8 mouse cellular contexts compared by ENCODE assay signal in the genomic region with DNA sequence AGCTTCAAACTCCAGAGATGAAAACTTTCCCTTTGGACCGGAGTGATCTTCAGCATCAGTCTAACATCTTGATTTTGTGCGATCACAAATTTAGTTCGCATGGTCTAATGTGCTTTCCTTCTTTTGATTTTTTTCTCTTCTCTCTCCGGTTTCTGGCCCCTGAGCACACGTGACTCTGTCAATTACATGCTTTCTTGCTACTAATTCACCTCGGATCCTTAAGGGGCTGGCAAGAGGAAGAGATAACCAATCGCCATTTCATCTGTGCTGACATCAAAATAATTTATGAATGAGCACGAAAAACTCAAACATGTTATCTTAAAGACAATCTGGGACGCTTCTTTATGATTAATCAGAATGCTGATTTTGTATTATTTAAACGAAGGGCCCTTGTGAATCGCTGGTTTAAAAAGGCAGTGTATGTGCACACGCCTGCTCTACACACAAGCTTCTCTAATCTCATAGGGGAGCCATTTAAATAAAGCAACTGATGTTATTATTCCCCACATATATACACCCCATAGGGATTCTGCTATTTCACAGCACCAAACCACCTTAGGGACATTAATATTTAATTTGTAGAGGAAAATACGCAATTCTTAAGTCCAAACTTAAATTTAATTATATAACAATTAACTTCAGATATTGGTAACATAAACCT. TPM values are rescaled to one million over a fixed set of nuclear protein-coding genes. Genes with fewer than 3 reads are reported as not detected.
DNase-seq lines count a peak whose midpoint lies in the region; ATAC-seq and TF ChIP-seq lines count a peak whose summit lies in the region.

No protein-coding gene starts in this region.

- H3K9ac ChIP-seq in lung, embryonic 14.5 days: peak overlapping the region; percentile 53; the same call in 1 of the 2 replicates
- peak overlapping the region; percentile 66 for H3K9ac ChIP-seq in embryonic facial prominence, embryonic 13.5 days
- H3K9ac ChIP-seq in limb, embryonic 11.5 days (ENCODE audit: low read length): peak overlapping the region; percentile 84

- H3K4me3 ChIP-seq in lung, embryonic 14.5 days (ENCODE audit: low read depth, low read length): peak overlapping the region; percentile 46
- no peak overlapping the region for H3K4me3 ChIP-seq in lung, adult 2 months (replicated peaks; ENCODE audit: extremely low read depth, low read depth, low read length)
- peak overlapping the region; percentile 50 for H3K4me3 ChIP-seq in embryonic facial prominence, embryonic 13.5 days
- peak overlapping the region; percentile 56 for H3K4me3 ChIP-seq in limb, embryonic 11.5 days (ENCODE audit: low read depth, low read length)

- H3K27ac ChIP-seq in lung, embryonic 14.5 days (ENCODE audit: low read depth): no peak overlapping the region
- no peak overlapping the region for H3K27ac ChIP-seq in embryonic facial prominence, embryonic 13.5 days
- H3K27ac ChIP-seq in limb, embryonic 11.5 days (replicated peaks; ENCODE audit: low read depth, low read length): peak overlapping the region; percentile 90

- WGBS in lung, embryonic 14.5 days: 2% methylated on average over 13 of the region's 13 CpGs
- WGBS in lung, adult 2 months: 3% methylated on average over 13 of the region's 13 CpGs
- under 1% methylated on average over 13 of the region's 13 CpGs for WGBS in embryonic facial prominence, embryonic 13.5 days
- under 1% methylated on average over 13 of the region's 13 CpGs for WGBS in limb, embryonic 11.5 days

- peak; percentile 32; the same call in 1 of the 2 replicates for ATAC-seq in lung, embryonic 14.5 days (ENCODE audit: insufficient read depth)
- ATAC-seq in embryonic facial prominence, embryonic 13.5 days (ENCODE audit: insufficient number of reproducible peaks, insufficient read depth, low FRiP score, low TSS enrichment, low read depth): no peak
- peak; percentile 58; the same call in 1 of the 2 replicates for ATAC-seq in limb, embryonic 11.5 days (ENCODE audit: insufficient number of reproducible peaks, low FRiP score, low TSS enrichment, low read depth)

- peak; percentile 33 for DNase-seq in lung, embryonic 14.5 days
- no peak for DNase-seq in lung, adult 2 months
- DNase-seq in limb, embryonic 11.5 days (ENCODE audit: low spot score): no peak
- DNase-seq in retina, postnatal 1 day: peak; percentile 57
- no peak for DNase-seq in layer of hippocampus, postnatal 25 days (ENCODE audit: extremely low spot score in 1 of 2, low spot score in 1 of 2)
- DNase-seq in frontal cortex, postnatal 14 days (ENCODE audit: low spot score in 2 of 2): no peak
- no peak for DNase-seq in Muller cell, postnatal 12 days (ENCODE audit: inconsistent ontology term)

- H3K27me3 ChIP-seq in lung, embryonic 14.5 days (ENCODE audit: insufficient read depth, low read length): peaks cover 27% of the 10 kb centered on the region
- H3K27me3 ChIP-seq in embryonic facial prominence, embryonic 13.5 days: peaks cover 35% of the 10 kb centered on the region
- H3K27me3 ChIP-seq in limb, embryonic 11.5 days (ENCODE audit: control insufficient read depth, insufficient read depth, low read length): no peaks in the 10 kb centered on the region

- peak overlapping the region; percentile 78 for H3K4me2 ChIP-seq in lung, embryonic 14.5 days
- H3K4me2 ChIP-seq in embryonic facial prominence, embryonic 13.5 days: peak overlapping the region; percentile 76
- H3K4me2 ChIP-seq in limb, embryonic 11.5 days (ENCODE audit: low read depth, severe bottlenecking): peak overlapping the region; percentile 75

- no peak for TF ChIP-seq POLR2A in lung, adult 2 months (IDR thresholded peaks at IDR 0.05; ENCODE audit: borderline replicate concordance, extremely low read depth, low read depth, low read length)

- no peak for TF ChIP-seq CTCF in lung, embryonic 14.5 days (IDR thresholded peaks at IDR 0.05; ENCODE audit: low read depth)
- no peak for TF ChIP-seq CTCF in lung, adult 2 months (IDR thresholded peaks at IDR 0.05; ENCODE audit: insufficient read depth, low read length)

- no peaks in the 10 kb centered on the region for H3K4me1 ChIP-seq in lung, embryonic 14.5 days (ENCODE audit: insufficient read depth)
- no peaks in the 10 kb centered on the region for H3K4me1 ChIP-seq in lung, adult 2 months (ENCODE audit: control insufficient read depth, insufficient read depth, low read length)
- peaks cover 16% of the 10 kb centered on the region for H3K4me1 ChIP-seq in embryonic facial prominence, embryonic 13.5 days
- H3K4me1 ChIP-seq in limb, embryonic 11.5 days (ENCODE audit: control insufficient read depth, insufficient read depth, low read length): peaks cover 9% of the 10 kb centered on the region

- H3K36me3 ChIP-seq in lung, embryonic 14.5 days (ENCODE audit: insufficient read depth): no peaks in the 10 kb centered on the region
- no peaks in the 10 kb centered on the region for H3K36me3 ChIP-seq in embryonic facial prominence, embryonic 13.5 days
- no peaks in the 10 kb centered on the region for H3K36me3 ChIP-seq in limb, embryonic 11.5 days (ENCODE audit: control insufficient read depth, insufficient read depth, low read length)

- H3K9me3 ChIP-seq in lung, embryonic 14.5 days (ENCODE audit: low read depth, low read length): no peaks in the 10 kb centered on the region
- H3K9me3 ChIP-seq in embryonic facial prominence, embryonic 13.5 days: no peaks in the 10 kb centered on the region
- no peaks in the 10 kb centered on the region for H3K9me3 ChIP-seq in limb, embryonic 11.5 days (ENCODE audit: control insufficient read depth, low read length)

RNA-seq across cellular contexts. Expression of a gene that starts 16.0 kb away (rescaled TPM):
- polyA plus RNA-seq in lung, embryonic 14.5 days (2014; fragmentation: Nextera tagmentation; extraction: Ambion mirVana): 0.99 and 1.6 TPM in 2 replicates
- not detected in 2 replicates for polyA plus RNA-seq in lung, adult 2 months (2012; rRNA removed)
- polyA plus RNA-seq in embryonic facial prominence, embryonic 13.5 days (2015; fragmentation: Nextera tagmentation; extraction: Ambion mirVana): 2.4 and 2.7 TPM in 2 replicates
- polyA plus RNA-seq in limb, embryonic 11.5 days (2014; fragmentation: Nextera tagmentation; extraction: Ambion mirVana): 26.1 and 29.7 TPM in 2 replicates
- total RNA-seq in layer of hippocampus, postnatal 25 days (2021): under 1 TPM; 0.71 to 0.89 TPM

Comparison
In these comparisons a context has a peak if more than half of its experiments do, and no peak if none do; other contexts are left out.
1. DNase-seq: peak in lung, embryonic 14.5 days (single experiment) and retina, postnatal 1 day (single experiment); none in lung, adult 2 months (single experiment), limb, embryonic 11.5 days (single experiment), layer of hippocampus, postnatal 25 days (0 of 2), frontal cortex, postnatal 14 days (0 of 2) and Muller cell, postnatal 12 days (single experiment).
2. Peak in every context shown above with its lines, with median percentiles within 50 percentile points of each other: H3K4me2 ChIP-seq and H3K9ac ChIP-seq.